Mouse (Mus musculus) testis, adult 2 months (tissue): ENCODE data around the gene Tjp3.

ENCODE experiments used
- CTCF ChIP-seq: fragments of 200-500 bp; IDR thresholded peaks from 2 replicates; pipeline ENCODE4 v1.5.1; 2012; ENCODE audit warnings: low read depth, mild to moderate bottlenecking, inconsistent platforms, low read length, moderate library complexity; ENCODE audit not compliant: control insufficient read depth, insufficient read depth, insufficient replicate concordance
- POLR2A ChIP-seq: fragments of 200-500 bp; IDR thresholded peaks from 2 replicates; pipeline ENCODE4 v1.6.1; 2012; ENCODE audit warnings: low read depth, mild to moderate bottlenecking, inconsistent platforms, low read length, moderate library complexity; ENCODE audit not compliant: control insufficient read depth

GRCm38 (mm10) chr10:81301321-81301720, 9.9 kb upstream of the Tjp3 start:
- TF ChIP-seq POLR2A (no peak), CTCF (no peak)
